Mouse (Mus musculus) thymus, postnatal 10 days (tissue): ENCODE data around the gene Capn12.
"Not testable (repeated sequence)": the region's sequence is repeated elsewhere in the genome, so short reads cannot be mapped to it uniquely, and the experiment has no call there.

ENCODE experiments used
- DNase-seq, 2 experiments: peaks; one replicate each; pipeline ENCODE4 v3.0.0; 2021; ENCODE audit warnings: low spot score in 2 of 2

Gene Capn12

DNA sequence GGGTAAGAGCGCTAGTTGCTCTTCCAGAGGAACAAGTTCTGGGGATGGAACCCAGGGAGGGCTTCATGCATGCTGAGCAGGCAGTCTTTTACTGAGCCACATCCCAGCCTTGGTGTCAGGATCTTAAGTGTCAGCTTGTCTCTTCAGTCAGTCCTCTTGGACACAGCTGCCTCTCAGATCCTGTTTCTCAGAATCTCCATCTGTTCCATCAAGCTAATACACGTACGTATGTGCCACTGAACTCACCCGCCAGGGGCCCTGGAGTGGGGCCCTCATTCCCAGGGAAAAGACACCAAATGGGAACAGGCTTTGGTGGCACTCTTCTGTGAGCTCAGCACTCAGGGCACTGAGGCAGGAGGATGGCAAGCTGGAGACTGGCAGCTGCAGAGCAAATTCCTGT is 3.4 kb upstream of the Capn12 start:
- DNase-seq, result no peak

DNA sequence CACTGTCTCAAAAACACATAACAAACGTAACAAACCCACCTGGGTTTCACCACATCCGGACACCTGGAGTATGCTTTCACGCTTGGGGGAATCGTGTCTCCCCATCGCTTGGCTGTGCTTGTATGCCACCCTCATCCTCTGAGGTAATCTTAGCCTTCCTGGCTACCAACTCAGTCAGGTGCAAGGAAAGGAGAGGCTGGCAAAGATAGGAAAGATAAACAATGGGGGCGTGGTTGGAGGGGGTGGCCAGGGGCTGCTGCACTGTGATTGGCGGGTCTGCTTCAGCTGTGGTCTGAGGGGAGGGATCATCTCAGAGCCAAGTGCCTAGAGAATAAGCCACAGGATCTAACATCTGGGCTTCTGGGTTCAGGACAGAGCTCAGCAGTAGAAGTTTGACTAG is 1.6 kb upstream of the Capn12 start:
- peak; percentile 43 to 53 for DNase-seq

DNA sequence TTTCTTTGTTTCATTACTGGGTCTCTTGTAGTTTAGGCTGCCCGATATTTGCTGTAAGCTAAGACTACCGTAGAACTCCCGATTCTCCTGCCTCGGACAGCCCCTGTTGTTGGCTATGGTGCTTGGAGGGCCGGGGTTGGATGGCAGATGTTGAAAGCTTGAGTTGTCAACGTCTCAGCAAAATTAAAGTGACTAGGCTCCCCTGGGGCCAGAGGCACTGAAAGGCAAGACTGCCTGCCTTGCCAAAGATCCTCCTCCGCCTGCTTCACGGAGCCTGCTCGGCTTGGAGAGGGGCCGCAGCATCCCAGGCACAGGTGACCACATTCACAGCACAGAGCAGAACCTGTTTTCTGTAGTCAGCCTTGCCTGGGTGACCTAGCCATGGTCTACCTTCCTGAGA is 668 bp upstream of the Capn12 start:
- no peak for DNase-seq

DNA sequence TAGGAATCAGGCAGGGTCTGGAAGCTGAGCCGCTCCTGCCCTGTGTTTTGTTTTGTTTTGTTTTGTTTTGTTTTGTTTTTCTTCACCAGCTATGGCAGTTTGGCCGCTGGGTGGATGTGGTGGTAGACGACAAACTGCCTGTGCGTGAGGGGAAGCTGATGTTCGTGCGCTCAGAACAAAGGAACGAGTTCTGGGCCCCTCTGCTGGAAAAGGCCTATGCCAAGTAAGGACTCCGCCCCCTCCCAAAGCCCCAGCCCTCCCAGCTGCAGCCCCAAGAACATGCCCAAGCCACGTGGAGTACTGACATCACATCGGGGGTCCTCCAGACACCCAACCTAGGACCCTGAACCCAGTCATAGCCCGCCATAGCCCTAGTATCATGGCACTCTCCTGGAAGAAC is 1.8 kb downstream of the Capn12 start:
- peak; percentile 36 to 37 for DNase-seq

DNA sequence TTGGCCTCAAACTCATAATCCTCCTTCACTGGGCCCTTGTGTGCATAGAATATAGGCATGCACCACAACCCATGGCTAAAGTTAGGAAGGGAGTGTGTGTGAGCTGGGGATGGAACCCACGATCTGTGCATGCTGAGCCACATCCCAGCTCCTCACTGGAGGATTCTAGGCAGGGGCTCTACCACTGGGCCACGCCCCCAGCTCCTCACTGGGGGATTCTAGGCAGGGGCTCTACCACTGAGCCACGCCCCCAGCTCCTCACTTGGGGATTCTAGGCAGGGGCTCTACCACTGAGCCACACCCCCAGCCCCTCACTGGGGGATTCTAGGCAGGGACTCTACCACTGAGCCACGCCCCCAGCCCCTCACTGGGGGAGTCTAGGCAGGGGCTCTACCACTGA is 2.5 kb downstream of the Capn12 start:
- not testable (repeated sequence) for DNase-seq

DNA sequence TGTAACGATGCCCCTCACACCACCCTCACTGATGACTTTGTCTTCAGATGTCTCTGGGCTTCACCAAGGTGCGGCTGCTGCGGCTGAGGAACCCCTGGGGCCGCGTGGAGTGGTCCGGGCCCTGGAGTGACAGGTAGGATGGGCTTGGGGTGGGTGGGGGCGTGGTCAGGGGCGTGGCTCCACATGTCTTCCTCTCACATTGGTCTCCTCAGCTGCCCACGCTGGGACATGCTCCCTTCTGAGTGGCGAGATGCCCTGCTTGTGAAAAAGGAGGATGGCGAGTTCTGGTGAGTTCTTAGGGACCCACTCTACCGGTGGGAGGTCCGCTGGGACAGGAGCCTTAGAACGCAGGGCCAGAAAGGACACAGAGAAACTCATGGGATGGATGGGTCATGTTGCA is 5.3 kb downstream of the Capn12 start:
- no peak for DNase-seq

DNA sequence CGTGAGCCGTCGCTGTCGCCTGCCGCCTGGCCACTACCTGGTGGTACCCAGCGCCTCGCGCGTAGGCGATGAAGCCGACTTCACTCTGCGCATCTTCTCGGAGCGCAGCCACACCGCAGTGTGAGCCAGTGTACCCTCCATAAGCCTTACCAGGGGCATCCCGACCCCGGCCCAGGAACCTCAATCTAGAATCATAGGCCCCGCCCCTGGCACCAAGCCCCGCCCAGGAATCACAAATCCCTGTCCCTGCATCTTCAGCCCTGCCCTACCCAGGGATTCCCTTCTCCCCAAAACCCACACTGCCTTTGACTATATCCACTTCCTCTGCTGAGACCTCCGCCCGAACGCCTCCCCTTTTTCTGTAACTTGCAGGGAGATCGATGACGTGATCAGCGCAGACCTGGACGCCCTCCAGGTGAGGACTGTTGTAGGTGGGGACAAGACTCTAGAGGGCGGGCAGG is 7.5 kb downstream of the Capn12 start:
- no peak for DNase-seq

DNA sequence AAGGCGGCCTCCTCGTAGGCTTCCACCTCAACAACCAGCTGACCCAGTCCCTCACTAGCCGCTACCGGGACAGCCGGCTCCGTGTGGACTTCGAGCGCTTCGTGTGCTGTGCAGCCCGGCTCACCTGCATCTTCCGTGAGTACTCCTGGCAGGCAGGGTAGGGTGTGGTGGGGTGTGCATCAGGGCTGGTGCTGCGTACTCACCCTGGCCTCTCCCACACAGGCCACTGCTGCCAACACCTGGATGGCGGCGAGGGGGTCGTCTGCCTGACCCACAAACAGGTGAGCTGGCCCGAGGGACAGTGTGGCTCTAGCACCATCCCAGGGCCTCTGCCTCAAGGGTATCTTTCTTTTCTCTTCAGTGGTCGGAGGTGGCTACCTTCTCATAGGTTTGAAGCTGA is 11.4 kb downstream of the Capn12 start:
- DNase-seq, result no peak

DNA sequence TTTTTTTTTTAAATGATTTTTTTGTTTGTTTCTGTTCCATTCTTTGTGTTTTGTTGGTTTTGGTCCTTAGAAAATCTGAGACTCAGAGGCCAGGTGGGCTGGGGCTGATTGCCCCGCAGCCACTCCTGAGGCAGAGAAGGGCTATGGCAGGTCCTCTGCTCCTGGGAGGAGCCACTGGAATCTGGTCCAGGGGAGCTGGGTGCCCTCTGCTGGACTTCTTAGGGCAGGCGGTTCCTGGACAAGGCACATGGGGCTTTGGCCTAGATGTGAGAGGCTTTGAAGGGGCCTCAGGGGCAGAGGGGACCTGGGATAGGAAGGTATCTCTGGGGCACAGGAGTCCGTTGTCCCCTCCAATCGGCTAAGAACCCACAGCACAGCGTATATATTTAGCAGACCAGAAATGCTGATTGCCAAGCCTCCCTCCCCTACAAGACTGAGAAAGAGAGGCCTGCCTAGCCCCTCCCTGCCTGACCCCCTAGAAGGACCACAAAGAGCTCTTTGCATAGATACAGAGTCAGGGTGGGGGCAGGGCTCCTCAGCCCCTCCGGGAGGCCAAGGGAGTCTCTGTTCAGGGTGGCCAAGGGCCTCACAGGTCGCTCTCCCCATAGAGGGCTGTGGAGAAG is 12.5 kb downstream of the Capn12 start:
- no peak for DNase-seq

DNA sequence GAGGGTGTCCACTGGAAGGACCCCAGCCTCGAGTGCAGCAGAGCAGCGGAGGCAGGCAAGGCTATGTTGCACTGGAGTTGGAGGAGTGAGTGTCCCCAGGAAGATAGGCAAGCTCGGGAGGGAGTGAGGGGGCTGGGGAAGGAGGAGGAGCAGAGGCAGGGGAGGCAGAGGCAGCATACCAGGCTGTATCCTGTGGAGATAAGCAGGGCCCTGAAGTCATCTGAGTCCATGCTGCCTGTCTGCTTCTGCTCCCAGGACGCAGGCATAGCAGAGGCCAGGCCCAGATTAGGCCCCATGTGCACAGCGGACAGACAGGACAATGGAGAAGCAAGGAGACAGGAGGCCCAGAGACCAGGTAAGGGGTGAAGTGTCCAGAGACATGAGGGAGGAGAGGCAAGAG is 13.7 kb downstream of the Capn12 start:
- no peak for DNase-seq

DNA sequence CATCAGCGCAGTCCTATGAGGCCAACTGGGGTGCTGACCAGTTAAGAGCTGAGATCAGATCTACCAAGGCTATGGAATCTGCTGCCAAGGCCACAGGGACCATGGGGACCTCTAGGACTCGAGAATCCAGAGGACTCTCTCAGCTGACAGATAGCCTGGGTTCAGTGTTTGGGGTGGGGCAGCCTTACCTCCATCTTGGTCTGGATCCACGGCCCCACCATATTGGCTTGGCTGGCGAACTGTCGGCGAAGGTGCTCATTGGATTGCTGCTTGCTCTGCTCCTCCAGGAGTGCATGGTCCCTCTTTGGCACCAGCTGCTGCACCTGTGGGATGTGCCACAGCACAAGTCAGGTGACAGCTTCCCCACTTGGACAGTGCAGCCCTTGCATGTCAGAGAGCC is 16.4 kb downstream of the Capn12 start:
- no peak for DNase-seq

DNA sequence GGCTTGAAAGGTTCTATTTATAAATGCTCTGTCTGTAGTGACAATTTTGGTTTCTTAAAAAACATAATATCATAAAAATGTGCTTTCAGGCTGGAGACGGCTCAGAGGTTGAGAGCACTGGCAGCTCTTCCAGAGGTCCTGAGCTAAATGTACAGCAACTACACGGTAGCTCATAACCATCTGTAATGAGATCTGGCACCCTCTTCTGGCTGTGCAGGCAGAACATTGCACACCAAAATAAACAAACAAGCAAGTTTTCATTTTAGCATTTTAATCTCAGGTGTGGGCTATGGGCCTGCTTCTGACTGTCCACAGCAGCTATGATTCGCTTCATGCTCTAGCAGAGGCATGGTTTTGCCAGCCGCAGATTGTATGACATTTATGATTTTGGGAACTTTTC is 18.8 kb downstream of the Capn12 start:
- DNase-seq, result no peak

DNA sequence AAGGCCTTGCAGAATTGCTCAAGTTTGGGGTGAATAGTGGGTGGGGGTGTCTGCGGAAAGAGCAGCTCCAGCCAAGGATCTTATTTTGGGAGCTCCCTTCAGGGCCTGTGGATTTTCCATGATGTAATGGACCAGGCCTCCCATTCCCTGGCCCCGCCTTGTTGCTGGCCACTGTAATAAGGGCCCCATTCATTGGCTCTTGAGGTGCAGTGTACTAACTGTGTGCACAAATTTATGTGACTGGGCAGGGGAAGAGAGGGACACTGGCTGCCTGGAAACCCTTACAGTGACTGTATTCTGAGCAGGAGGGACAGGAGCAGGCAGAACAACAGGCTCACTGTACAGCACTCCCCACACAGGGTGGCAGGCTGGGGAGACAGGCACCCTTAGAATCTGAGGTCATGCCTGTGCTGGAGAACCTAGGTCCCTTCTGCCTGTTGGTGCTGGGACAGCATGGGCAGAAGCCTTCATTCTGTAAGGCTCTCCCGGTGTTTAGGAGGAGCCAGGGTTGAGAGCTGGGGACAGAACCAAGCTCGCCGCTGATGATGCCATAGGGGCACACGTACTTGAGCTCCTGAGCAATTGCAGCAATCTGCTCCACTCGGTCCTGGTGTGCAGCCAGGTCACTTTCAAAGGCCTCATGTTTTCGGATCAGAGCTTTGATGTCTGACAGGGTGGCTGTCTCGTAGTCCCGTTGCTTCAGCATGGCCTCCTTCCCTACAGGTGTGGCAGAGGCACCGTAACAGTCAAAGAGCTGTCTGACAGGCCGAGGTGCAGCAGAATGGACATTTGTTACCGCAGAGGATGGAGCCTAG is 20.3 kb downstream of the Capn12 start:
- no peak for DNase-seq

DNA sequence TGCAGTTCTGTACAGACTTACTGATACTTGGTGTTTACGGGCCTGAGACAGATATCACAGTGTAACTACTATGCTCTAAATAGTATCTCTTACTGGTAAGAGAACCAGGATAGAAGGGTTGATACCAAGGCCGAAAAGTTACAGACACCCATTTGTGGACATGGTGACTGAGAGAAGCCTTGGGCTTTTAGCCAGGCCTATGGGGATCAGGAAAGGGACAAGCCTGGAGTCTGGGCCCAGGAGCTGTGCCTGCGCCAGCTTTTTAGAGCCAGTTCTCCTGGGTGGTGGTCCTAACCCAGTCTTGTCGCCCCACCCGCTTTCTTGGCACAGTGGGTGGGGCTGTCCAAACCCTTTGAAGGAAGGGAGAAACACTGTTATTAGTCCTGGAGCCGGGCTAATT is 21.0 kb downstream of the Capn12 start:
- DNase-seq, result no peak

DNA sequence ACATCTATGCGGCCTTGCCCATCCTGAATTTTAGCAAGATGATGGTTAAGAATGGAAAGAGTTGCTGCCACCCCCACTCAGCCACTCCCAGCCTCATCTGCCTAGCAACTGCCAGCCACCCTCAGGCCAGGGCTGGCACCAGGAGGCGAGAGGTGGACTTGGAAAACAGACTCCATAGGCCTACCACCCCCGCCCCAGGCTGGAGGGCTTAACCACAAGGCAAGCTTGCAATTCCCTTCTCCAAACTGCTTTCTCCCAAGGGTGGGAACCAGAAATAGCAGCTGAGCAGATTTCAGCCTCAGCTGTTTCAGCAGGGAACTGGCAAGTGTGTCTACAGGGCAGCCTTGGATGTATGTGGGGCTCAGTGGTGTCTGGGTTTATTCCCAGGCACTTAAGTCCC is 21.6 kb downstream of the Capn12 start:
- DNase-seq, result no peak

DNA sequence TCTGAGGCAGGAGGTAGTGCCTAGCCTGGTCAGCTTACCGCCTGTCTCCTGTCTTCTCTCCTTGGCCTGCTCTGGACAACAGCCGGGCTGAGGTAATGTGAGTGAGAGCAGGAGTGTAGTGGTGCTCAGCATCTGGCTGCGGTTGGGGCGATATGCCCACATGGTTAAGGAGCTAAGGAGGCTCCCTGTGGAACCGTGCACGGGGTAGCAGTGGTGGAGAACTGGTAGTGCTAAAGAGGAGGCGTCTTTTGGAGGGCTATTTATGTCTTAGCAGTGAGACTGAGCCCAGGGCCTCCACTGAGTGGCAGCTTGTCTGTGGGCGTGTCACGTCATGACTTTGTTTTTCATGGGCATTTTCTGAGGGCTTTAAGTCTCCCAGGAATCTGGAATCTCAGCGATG is 22.6 kb downstream of the Capn12 start:
- DNase-seq, result no peak

DNA sequence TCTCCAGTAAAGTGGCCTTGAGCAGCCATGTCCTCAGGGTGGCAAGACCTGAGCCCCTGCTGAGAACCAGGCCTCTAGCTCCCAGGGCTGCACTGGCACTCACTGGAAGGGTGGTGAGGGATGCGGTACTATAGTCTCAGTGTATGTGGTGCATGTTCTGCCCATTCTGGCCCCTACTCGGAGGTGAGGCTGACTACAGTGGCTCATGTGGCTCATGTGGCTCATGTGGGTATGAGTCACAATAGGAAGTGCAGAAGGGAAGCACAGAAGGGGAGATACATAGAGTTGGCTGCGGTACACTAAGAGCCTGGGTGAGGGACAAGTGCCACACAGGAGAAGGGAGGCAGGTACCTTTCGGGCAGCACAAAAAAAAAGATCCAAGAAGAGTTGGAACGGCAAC is 26.0 kb downstream of the Capn12 start:
- DNase-seq, result no peak

DNA sequence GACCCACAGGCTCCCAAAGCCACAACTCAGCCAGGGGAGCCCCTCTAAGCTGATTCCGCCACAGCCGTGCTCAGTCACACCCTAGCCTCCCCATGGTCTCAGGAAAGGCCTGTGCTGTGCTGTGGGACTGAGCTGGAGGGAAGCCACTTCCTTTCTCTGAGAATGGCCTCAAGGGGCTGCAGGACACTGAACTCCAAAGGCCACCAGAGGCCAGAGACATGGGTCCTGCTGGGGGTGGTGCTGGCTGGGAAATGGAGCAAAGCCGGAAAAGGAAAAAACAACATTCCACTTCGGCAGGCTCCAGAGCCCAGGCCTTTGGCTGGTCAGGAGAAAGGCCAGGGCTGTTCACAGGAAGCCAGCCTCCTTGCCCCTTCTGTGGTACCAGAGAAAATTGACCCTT is 30.4 kb downstream of the Capn12 start:
- DNase-seq, result no peak

DNA sequence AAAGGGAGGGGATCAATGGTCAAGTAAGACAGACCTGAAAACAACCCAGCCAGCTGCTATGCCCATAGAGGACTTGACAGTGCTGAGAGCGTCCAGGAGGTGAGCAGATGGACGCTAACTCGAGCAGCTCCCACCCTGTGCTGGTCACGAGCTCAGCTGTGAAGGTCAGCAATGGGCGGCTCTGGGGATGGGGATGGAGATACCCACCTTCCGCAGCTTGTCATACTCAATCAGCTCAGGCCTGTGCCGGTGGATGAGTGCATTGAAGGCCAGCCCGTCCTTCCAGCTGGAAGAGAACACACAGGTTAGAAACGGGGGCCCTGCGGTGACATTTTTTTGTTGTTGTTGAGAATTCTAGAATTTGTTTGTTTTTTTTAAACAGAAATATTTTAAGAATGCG is 31.9 kb downstream of the Capn12 start:
- DNase-seq, result no peak

DNA sequence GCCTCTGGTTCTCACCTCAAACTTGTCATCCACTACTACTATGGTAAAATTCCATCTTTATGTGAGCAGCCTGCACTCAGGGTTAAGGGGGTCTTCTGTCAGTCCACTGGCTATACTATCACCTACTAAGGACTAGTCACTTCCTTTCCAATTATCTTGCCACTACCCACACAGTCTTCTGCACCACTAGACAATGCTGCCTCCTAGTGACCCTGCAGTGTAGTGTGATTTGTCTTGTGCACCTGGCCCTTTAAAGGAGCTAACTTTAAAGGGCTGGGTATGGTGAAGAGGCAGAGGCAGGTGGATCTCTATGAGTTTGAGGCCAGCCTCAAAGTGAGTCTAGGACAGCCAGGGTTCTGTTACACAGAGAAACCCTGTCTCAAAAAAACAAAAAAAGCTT is 35.3 kb downstream of the Capn12 start:
- peak in 1 of 2 experiments; percentile 20 for DNase-seq

DNA sequence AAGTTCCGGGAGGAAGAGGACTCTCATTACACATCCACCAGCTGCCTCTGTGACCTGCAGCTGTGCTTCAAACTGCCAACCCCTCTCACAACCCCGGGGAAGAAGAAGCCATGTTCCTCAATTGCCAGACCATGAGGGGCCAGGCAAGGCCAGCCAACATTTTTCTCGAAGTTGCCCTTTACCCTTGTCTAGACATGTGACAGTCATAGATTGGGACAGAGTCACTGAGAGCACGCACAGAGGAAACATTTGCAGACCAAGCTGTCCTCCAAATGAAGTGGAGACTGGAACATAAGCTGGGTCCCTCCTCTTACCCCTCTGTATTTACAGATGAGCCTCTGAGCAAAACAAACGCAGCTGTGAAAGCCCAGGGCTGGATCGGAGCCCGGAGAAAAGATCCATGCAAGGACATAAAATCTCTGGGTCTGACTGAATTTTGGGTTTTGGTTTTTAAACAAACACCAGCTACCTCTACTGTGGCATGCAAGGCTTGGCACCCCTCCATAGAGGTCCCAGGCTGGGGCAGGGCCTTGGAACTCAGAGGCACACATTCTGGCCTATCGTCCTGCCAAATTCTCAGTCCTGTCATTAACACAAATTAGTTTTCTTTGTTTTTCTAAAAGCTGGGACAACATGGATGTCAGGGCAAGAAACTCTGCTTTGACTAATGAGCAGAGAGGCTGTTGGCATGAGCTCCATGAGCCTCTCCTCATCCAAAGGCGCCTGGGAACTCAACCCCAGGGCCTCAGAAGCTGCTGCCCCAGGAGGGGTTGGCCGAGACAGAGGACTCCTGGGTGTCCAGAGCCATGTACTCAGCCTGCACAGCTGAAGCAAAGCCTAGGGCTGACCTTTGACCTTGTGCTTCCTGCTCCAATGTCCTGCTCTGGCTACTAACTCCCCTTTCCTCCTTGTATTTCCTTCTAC is 36.5 kb downstream of the Capn12 start:
- no peak for DNase-seq

DNA sequence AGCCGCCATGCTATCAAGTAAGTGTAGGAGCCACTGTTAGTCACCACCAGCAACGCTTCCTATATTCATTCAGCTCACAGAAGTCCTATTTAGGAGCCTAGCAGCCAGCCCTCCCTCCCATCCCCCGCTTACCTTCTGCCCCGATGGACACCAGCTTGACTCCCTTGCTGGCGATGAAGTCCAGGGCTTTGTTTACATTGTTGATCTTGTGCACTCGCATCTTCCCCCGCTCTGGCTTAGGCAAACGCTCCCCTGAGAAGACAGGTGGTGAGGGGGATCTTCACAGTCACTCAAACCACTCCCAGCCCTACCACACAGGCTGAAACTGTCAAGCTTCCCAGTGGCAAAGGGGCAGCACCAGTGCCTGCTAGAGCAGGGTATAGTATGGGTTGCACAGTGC is 37.3 kb downstream of the Capn12 start:
- no peak for DNase-seq

DNA sequence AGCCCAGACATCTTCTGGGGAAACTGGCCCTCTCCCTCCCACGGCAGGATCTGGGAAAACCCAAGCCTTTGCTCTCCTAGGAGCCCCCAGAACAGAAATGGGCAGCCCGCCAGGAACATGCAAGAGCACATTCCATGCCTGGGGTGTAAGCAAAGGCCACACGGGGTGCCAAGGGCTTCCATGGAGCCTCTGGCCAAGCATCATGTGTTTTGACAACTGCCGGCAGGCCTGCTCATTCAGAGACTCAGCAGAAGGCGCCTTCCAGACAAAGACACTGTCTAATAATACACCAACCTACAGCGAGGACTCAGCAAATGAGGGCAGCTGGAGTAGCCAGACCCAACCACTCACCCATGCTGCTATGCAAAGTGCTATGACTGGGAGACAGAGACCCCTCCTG is 38.6 kb downstream of the Capn12 start:
- no peak for DNase-seq
